Mouse (Mus musculus) urinary bladder, postnatal 0 days (tissue): ENCODE measurements around the gene Ssbp1. TPM values are rescaled to one million over a fixed set of nuclear protein-coding genes. Genes with fewer than 3 reads are reported as not detected.

Source experiments
- polyA plus RNA-seq: library from polyadenylated mRNA; unstranded; fragments of >200 nt; fragmentation: Nextera tagmentation; extraction: Ambion mirVana; gene quantifications from 2 replicates; pipeline ENCODE4 v1.2.1, GENCODE M21; 2015

Ssbp1 gene
- polyA plus RNA-seq = 92.8 and 95.8 TPM in 2 replicates

GRCm38 (mm10) chr6:40470916-40471719, at the start of gene Ssbp1:
Gene Ssbp1, plus strand, starts transcription at chr6:40471352.

DNA sequence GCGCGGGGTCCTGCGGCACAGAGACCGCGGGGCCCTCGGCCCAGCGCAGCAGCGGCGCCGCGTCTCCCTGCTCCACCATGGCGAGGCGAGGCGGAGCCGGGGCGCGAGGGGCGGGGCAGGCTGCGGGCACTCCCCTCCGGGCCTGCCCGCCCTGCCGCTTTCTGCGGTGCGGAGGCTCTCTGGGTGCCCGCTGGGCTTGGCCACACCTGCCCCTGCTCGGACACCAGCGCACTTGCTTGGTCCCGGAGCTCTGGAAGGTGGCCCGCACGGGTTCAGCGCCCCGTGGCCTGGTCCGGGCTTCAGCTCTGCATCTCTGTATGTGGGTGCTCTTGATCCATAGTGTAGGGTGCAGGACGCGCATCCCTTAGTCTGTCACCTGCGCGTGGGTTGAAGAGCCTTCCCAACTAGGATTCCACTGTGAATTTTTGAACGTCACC, 35.1 kb upstream of the Ssbp1 start, which contains the start of gene E330009J07Rik:
Gene E330009J07Rik (minus strand): TSS at position 89 of the 437 bp plus-strand sequence.

GRCm38 (mm10) chr6:40438936-40439335, 32.2 kb upstream of the Ssbp1 start, which contains the start of gene Wee2:
Gene Wee2, plus strand, starts transcription at chr6:40439088.

GRCm38 (mm10) chr6:40490933-40491332, 19.8 kb downstream of the Ssbp1 start, which contains the start of gene Tas2r137:
Gene Tas2r137, plus strand, starts transcription at chr6:40491233.

DNA sequence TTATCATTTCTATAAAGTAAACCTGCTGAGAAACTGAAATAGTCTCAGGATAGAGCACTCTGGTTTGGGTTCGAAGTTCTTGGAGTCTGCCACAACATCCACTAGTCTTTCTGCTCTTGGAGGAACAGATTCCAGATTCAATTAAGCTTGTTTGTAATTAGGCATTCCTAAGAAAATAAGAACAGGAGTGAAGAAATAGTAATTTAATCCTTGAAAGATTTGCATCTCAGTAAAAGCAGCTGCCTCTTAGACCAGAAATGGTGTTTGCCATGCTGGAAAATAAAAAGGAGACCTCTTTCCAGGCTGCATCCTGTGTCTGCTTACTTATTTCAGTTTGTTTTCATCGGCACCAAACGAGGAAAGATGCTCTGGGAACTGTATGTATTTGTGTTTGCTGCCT, 22.1 kb downstream of the Ssbp1 start, which contains the start of gene Tas2r108:
Gene Tas2r108 (plus strand): TSS at position 301 of the 400 bp plus-strand sequence.

GRCm38 (mm10) chr6:40519408-40519807, 48.3 kb downstream of the Ssbp1 start, which contains the start of gene Prss37:
Gene Prss37, minus strand, starts transcription at chr6:40519508.

Other genes with a start within 250 kb of the Ssbp1 start
- gene Agk, start 146.2 kb upstream of the Ssbp1 start, polyA plus RNA-seq = 18.3 and 18.6 TPM in 2 replicates
- gene E330009J07Rik, start 35.2 kb upstream of the Ssbp1 start, polyA plus RNA-seq = 3.0 and 3.3 TPM in 2 replicates
- gene Wee2, start 32.3 kb upstream of the Ssbp1 start, polyA plus RNA-seq = not detected in 2 replicates
- gene Tas2r137, start 19.9 kb downstream of the Ssbp1 start, polyA plus RNA-seq = not detected in 2 replicates
- gene Tas2r108, start 22.2 kb downstream of the Ssbp1 start, polyA plus RNA-seq = not detected in 2 replicates
- not detected in 2 replicates for gene Prss37, start 48.2 kb downstream of the Ssbp1 start, polyA plus RNA-seq
- not detected in 2 replicates for gene Olfr461, start 83.7 kb downstream of the Ssbp1 start, polyA plus RNA-seq
- not detected in 2 replicates for gene Olfr460, start 98.1 kb downstream of the Ssbp1 start, polyA plus RNA-seq
- gene Clec5a, start 114.5 kb downstream of the Ssbp1 start, polyA plus RNA-seq = 1.4 and 6.3 TPM in 2 replicates
- gene Tas2r138, start 142.0 kb downstream of the Ssbp1 start, polyA plus RNA-seq = not detected in 2 replicates
- gene Mgam, start 157.5 kb downstream of the Ssbp1 start, polyA plus RNA-seq = 0.04 TPM in 1 of 2 replicates, not detected in the other